Mouse (Mus musculus) thymus, postnatal 36 days (tissue): ENCODE data around the gene Lce6a.

Experiments used
- DNase-seq, 2 experiments: peaks; one replicate each; pipeline ENCODE4 v3.0.0; 2022; ENCODE audit warnings: mixed read lengths in 2 of 2

Lce6a gene

DNA sequence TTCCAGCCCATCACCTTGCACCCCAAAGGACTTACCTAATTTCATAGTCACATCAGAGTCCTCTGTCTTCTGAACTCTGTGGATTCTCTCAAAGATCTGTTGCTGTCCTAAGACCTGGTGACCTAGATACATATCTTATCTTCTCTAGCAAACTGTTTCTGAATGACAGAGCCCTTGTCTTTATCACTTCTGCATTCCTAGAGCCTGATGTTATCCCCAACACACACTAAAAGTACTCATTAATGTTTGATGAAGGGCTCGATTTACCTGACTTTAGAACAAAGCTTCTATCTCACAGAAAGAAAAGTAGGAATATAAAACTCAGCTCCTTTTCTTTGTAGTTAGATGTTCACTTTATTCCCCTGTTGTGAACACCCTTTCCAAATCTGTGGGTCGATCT lies at the start of gene Lce6a:
TSS of gene Lce6a (minus strand) at position 101 of the 400 bp plus-strand sequence.
- no peak for DNase-seq

GRCm38 (mm10) chr3:92670215-92670614 lies 48.8 kb upstream of the Lce6a start, which contains the start of gene Lce1a2:
Gene Lce1a2, minus strand, starts transcription at chr3:92670315.
- DNase-seq, result no peak

DNA sequence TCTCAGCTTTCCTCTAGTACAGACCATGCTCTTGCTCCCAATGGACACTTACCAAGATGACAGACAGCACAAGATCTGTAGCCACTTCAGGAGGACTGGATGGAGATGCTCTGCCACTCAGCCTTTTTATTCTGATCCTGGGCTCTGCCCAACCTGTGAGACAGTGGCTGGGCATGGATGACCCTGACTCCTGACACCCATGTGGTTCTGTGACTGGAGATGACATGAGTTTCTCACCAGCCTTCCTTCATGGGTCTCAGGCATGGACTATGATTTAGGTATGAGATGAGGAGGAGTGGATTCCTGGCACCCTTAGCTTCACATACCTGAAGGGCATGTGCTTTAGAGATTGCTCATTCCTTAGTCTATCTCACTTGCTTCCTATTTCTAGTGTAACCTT lies 35.4 kb upstream of the Lce6a start, which contains the start of gene Lce1b:
TSS of gene Lce1b (minus strand) at position 101 of the 400 bp plus-strand sequence.
- DNase-seq, result no peak

DNA sequence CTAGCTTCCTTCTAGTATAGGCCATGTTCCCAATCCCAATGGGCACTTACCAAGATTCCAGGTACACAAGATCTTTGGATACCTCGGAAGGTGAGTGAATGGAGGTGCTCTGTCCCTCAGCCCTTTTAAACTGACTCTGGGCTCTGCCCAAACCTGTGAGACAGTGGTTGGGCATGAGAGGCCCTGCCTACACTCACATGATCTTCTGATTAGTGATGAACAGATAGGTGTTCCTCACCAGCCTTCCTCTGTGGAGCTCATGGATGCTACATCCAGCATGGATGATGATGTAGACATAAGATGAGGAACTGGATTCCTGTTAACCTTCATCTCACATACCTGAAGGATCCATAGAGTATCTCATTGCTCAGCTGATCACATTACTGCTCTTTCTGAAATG lies 26.7 kb upstream of the Lce6a start, which contains the start of gene Lce1a1:
TSS of gene Lce1a1 (minus strand) at position 101 of the 400 bp plus-strand sequence.
- no peak for DNase-seq

DNA sequence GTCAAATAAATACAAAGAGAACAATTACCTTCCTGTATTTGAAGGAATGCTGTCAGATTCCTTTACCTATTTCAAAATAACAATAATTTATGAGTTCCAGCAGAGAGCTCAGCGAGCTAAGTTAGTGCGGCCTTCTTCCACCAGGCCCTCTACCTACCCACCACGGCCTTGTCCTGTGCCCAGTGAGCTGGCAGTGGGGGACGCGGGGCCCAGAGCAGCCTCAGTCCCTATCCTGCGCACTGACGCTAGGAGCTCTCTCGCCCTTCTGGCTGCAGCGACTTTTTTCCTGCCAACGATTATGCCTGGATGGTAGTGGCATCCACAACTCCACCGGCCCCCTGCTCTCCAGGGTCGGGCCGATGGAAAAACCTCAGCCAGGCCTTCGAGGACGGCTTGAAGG lies 18.4 kb upstream of the Lce6a start:
- no peak for DNase-seq

DNA sequence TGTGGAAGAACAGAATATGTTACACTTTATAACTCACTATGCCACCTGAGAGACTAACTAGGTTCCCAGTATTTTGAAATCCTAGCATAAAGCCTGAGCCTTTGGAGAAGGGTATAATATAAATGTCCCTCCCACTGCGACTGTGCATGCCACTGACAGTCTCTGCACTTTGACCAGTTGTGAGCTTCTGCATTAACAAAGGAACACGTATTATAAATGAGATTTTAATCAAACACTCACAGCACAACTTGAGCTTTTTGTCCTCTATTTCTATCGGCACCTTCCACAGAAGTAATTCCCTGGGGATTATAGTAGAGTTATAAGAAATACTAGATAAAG lies 17.2 kb upstream of the Lce6a start:
- no peak for DNase-seq

GRCm38 (mm10) chr3:92637745-92638652 lies 16.5 kb upstream of the Lce6a start:
- no peak for DNase-seq

GRCm38 (mm10) chr3:92609804-92610203 lies 11.7 kb downstream of the Lce6a start:
- DNase-seq, result no peak

DNA sequence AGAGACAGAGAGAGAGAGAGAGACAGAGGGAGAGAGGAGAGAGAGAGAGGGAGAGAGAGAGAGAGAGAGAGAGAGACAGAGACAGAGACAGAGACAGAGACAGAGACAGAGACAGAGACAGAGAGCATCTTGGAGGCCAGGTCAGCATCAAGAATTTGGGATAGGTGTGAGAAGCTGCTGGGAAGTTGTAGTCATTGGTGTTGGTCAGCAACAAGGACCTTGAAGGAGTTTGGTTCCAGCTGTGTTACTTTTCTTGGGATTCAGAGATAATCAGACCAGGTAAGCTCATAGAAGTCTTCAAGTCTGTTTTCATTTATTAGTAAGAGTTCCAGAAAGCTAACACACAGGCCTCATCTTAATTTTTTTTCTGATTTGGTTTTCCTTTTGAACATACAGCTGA lies 14.1 kb downstream of the Lce6a start, which contains the start of gene 2210017I01Rik:
TSS of gene 2210017I01Rik (minus strand) at position 101 of the 400 bp plus-strand sequence.
- no peak for DNase-seq

- DNase-seq, result no peak
Observed at GRCm38 (mm10) chr3:92602169-92602568, 19.3 kb downstream of the Lce6a start.

DNA sequence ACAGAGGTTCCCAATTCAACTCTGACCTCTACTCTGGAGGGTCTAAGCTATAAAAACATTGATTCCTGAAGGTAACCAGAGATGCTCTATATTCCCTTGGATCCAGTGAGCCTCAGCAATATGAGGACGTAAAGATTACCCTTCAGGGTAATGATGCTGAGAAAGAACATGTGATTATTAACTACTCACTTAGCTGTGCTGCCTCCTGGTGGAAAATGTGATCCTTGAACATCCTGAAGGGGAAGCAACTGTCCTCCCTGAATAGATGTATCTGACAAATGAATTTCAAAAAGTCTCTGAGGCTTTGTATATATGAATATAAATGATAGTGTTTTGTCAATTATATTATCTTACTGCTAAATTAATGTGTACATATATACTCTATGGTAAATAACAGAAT lies 21.0 kb downstream of the Lce6a start:
- DNase-seq, result no peak

DNA sequence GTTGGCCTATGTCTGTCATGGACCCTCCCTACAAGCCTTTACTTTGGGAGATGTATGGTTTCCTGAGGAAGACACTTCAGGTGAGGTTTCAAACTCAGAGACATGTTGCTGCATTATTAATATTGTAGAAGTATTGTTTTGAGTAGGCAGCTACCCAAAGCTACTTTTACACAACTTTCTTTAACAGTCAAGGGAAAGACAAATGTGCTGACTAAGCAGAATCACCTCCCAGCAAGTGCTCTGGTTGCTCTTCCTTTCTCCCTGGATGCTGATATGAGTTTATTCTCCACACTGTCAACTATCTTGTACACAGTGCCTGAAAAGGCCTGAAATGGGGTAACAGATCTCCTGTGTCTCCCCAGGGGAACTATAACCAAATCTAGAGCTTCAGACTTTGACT lies 21.5 kb downstream of the Lce6a start:
- no peak for DNase-seq

DNA sequence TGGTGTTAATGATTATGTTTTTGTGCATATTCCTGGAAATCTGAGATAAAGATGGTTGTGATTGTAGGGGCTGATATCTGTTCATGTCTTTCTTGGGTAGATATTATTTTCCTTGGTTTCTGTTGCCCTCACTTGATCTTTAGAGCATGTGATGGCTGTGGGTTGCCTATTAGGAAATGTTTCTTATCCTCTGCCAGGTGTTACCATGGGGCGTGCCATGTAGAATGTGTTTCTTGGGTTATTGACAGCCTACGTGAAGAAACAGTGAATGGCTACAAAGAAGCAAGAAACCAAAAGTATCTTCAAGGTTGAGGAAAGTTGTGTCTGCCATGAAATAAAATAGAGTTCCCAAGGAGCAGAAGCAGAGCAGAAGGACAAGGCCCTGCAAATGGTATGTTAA lies 23.0 kb downstream of the Lce6a start:
- no peak for DNase-seq

GRCm38 (mm10) chr3:92588858-92589257 lies 32.6 kb downstream of the Lce6a start, which contains the start of gene Smcp:
Gene Smcp, minus strand, starts transcription at chr3:92588997.
- no peak for DNase-seq

- DNase-seq, result no peak
Observed at GRCm38 (mm10) chr3:92587190-92587589, 34.3 kb downstream of the Lce6a start.

- DNase-seq, result no peak
Observed at GRCm38 (mm10) chr3:92585055-92585454, 36.4 kb downstream of the Lce6a start.

- DNase-seq, result no peak
Observed at GRCm38 (mm10) chr3:92583164-92583826, 38.2 kb downstream of the Lce6a start.

DNA sequence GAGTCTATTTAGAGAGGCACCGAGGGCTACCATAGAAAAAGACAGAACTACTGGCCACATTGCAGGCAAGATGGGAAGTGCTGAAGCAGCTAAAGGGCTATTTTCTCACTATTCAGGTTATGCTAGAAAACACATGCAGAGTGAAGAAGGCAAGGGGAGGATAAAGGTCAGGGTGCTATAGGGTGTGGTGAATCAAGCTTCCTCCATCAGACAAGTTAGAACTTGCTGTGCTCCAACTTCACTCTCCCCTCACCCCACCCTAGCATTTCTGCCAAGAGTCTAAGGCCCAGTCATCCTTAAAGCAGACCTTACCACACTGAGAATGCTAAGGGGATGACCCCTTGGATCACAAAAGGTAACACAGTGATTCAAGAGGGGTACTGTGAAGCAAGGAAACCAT lies 42.0 kb downstream of the Lce6a start:
- DNase-seq, result no peak

DNA sequence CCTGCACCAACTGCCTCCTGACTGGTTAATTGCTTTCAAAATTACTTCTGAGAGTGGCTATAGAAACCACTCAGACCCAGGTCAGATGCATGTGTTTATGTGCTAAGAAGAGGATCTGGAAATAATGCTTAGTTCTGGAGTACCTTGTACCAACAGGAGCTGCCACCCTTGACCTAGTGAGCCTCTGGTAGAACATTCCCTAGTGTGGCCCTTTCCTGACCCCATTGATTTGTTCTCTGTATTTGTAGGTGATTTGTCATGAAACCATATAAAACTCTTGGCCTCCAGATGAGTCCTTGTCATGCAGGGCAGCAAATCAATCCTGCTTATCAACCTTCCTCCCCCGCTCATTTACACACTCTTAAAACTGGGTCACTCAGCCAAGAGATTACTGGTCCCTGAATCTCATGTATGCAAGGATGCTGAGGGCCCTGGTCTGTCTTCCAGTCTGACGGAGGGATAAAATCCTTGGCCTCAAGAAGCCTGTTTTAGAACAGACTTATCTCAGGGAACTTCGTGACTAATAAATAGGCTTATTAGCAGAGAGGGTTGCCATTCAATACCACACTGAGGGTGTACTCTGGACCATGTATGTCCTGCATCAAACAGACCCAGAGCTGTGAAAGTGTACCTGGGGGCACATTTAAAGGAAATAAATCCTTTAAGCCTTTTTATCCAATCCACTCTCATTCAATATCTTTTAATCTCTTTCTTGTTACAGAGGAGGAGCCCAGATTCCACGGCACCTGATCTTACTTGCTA lies 42.6 kb downstream of the Lce6a start:
- no peak for DNase-seq

DNA sequence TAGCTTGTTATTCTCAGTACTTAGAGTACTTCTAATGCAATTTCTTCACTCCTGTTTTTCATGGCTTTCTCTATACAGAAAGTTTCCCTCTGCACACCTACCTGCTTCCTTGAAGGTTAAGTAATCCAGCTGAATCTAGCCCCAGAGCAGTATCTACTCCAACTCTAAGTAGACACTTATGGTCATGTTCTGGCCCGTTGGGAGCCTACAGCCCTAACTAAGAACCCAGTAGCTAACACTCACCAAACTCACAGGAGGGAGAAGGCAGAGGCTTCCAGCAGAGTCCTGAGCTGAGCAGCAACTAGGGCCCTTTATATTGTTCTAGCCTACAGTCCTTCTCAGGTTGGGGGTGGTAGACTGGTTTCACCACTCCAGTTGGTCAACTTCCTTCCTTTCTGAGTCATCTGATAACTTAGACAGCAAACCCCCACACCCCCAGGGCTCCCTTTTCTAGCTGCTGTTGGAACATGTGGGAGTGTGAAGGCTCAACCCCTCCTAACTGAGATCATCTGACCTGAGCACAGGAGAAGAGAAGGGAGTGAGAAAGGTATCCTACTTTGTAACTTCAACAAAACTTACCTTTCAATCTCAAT lies 47.9 kb downstream of the Lce6a start, which contains the start of gene Ivl:
TSS of gene Ivl (minus strand) at position 287 of the 593 bp plus-strand sequence.
- no peak for DNase-seq

DNA sequence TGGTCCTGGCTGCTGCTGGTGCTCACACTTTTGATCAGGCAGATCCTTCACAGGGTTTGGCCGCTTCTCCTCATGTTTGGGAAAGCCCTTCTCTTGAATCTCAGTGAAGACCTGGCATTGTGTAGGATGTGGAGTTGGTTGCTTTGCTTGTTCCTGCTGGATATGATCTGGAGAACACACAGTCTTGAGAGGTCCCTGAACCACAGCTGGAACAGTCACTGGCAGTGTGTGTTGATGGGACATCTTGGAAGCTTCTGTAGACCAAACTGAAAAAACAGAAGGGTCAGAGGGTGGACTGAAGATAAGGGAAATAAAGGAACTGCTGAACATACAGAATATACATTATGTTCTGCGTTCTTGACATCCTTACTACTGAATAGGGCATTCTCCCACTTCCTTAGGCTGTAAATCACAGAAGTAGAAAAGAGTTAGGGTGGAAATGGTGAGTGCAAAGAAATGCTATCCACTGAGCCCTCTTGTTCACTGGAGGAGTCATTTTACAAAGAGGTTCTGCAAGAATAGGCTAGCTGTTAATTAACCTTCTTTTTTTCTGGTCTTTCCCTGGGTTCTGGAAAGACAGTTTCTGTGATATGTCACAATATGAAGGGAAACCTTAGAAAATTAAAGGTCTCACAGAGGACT lies 48.8 kb downstream of the Lce6a start:
- no peak for DNase-seq
